Comparison of ENCODE assay signal across 23 mouse cellular contexts in genomic region chr11:82826818-82827217, GRCm38 (mm10). TPM values are rescaled to one million over a fixed set of nuclear protein-coding genes. Genes with fewer than 3 reads are reported as not detected.
DNase-seq lines count a peak whose midpoint lies in the region; ATAC-seq and TF ChIP-seq lines count a peak whose summit lies in the region.
"Had no signal": no experiment of that assay in that cellular context is flagged by ENCODE, and none has a peak within 500 bp of the region (broad histone marks: within the 10 kb centered on the region; RNA-seq: fewer than 3 reads in every experiment).

No protein-coding gene starts in this region.

- H3K27me3 ChIP-seq in lung, postnatal 0 days (replicated peaks; ENCODE audit: insufficient read depth, low read length), result no peaks in the 10 kb centered on the region
- no peaks in the 10 kb centered on the region for H3K27me3 ChIP-seq in ES-Bruce4 (ENCODE audit: control insufficient read depth, insufficient read depth, low read length, poor library complexity, severe bottlenecking)
- H3K27me3 ChIP-seq in stomach, embryonic 16.5 days (ENCODE audit: control insufficient read depth, insufficient read depth, low read length), result no peaks in the 10 kb centered on the region
- no peaks in the 10 kb centered on the region for H3K27me3 ChIP-seq in hindbrain, embryonic 11.5 days (ENCODE audit: control insufficient read depth, insufficient read depth, low read length)
- no peaks in the 10 kb centered on the region for H3K27me3 ChIP-seq in embryonic facial prominence, embryonic 10.5 days (replicated peaks; ENCODE audit: low read depth, poor library complexity, severe bottlenecking)
- H3K27me3 ChIP-seq: embryonic facial prominence, embryonic 13.5 days; embryonic facial prominence, embryonic 15.5 days; forebrain, embryonic 12.5 days had no signal

- no peak overlapping the region for H3K4me2 ChIP-seq in lung, postnatal 0 days (replicated peaks; ENCODE audit: low read depth, low read length)
- H3K4me2 ChIP-seq in stomach, embryonic 16.5 days (ENCODE audit: low read depth, low read length), result no peak overlapping the region
- H3K4me2 ChIP-seq in hindbrain, embryonic 11.5 days (replicated peaks; ENCODE audit: low read depth, low read length), result no peak overlapping the region
- H3K4me2 ChIP-seq: embryonic facial prominence, embryonic 13.5 days; embryonic facial prominence, embryonic 15.5 days; forebrain, embryonic 12.5 days had no signal

- H3K4me1 ChIP-seq in lung, postnatal 0 days (ENCODE audit: insufficient read depth, low read depth, low read length), result no peaks in the 10 kb centered on the region
- H3K4me1 ChIP-seq in ES-Bruce4 (ENCODE audit: control insufficient read depth, insufficient read depth, low read length), result peaks cover 9% of the 10 kb centered on the region
- H3K4me1 ChIP-seq in ES-E14 (ENCODE audit: control insufficient read depth in 2 of 2, insufficient read depth in 2 of 2, low read length in 2 of 2, poor library complexity in 1 of 2), result peaks cover 2 to 20% of the 10 kb centered on the region in 2 experiments; a peak in 3 of 4 replicates
- peaks cover 17% of the 10 kb centered on the region for H3K4me1 ChIP-seq in stomach, embryonic 16.5 days (ENCODE audit: control insufficient read depth, insufficient read depth, low read length)
- no peaks in the 10 kb centered on the region; the same call in 1 of the 2 replicates for H3K4me1 ChIP-seq in hindbrain, embryonic 11.5 days (replicated peaks; ENCODE audit: control insufficient read depth, insufficient read depth, low read length)
- H3K4me1 ChIP-seq in embryonic facial prominence, embryonic 10.5 days, result peaks cover 23% of the 10 kb centered on the region

- no peak overlapping the region for H3K9ac ChIP-seq in lung, postnatal 0 days (replicated peaks; ENCODE audit: low read depth)
- H3K9ac ChIP-seq in ES-Bruce4 (ENCODE audit: low read depth, poor library complexity, severe bottlenecking) (peak overlapping the region; percentile 44), ES-E14 (ENCODE audit: insufficient read depth, low read depth, low read length, poor library complexity, severe bottlenecking) (peak overlapping the region; percentile 38; the same call in 1 of the 2 replicates)
- no peak overlapping the region for H3K9ac ChIP-seq in stomach, embryonic 16.5 days (ENCODE audit: low read length)
- no peak overlapping the region for H3K9ac ChIP-seq in hindbrain, embryonic 11.5 days (ENCODE audit: low read depth, low read length)
- H3K9ac ChIP-seq: embryonic facial prominence, embryonic 13.5 days; embryonic facial prominence, embryonic 15.5 days; forebrain, embryonic 12.5 days had no signal

- H3K27ac ChIP-seq in lung, postnatal 0 days (ENCODE audit: low read length), result no peak overlapping the region
- H3K27ac ChIP-seq in ES-Bruce4 (ENCODE audit: insufficient read depth, low read length) (peak overlapping the region; percentile 26), ES-E14 (ENCODE audit: insufficient read depth, low read depth, low read length, poor library complexity, severe bottlenecking) (peak overlapping the region; percentile 66)
- 0 out of 2 replicates have a peak overlapping the region, but pooled peaks have one; percentile 24 for H3K27ac ChIP-seq in stomach, embryonic 16.5 days (ENCODE audit: low read length)
- no peak overlapping the region for H3K27ac ChIP-seq in hindbrain, embryonic 11.5 days (ENCODE audit: low read depth, low read length)
- no peak overlapping the region for H3K27ac ChIP-seq in embryonic facial prominence, embryonic 10.5 days (replicated peaks)
- H3K27ac ChIP-seq: embryonic facial prominence, embryonic 13.5 days; embryonic facial prominence, embryonic 15.5 days; forebrain, embryonic 10.5 days; forebrain, embryonic 12.5 days had no signal

- ATAC-seq in lung, postnatal 0 days, result no peak
- no peak for ATAC-seq in stomach, embryonic 16.5 days (ENCODE audit: insufficient read depth, low FRiP score)
- ATAC-seq in hindbrain, embryonic 11.5 days (ENCODE audit: low FRiP score), result no peak
- ATAC-seq: forebrain, embryonic 14.5 days; forebrain, embryonic 16.5 days had no signal

- no peak for TF ChIP-seq CTCF in lung, postnatal 0 days (IDR thresholded peaks at IDR 0.05)
- no peak for TF ChIP-seq CTCF in ES-Bruce4 (IDR thresholded peaks at IDR 0.05; ENCODE audit: low read depth, low read length)

- H3K36me3 ChIP-seq in lung, postnatal 0 days (ENCODE audit: insufficient read depth, low read length), result no peaks in the 10 kb centered on the region
- H3K36me3 ChIP-seq in ES-Bruce4 (ENCODE audit: control insufficient read depth, insufficient read depth, low read length, poor library complexity, severe bottlenecking), result no peaks in the 10 kb centered on the region
- no peaks in the 10 kb centered on the region for H3K36me3 ChIP-seq in ES-E14 (ENCODE audit: control insufficient read depth, insufficient read depth, low read length, poor library complexity, severe bottlenecking)
- H3K36me3 ChIP-seq in stomach, embryonic 16.5 days (ENCODE audit: control insufficient read depth, insufficient read depth, low read length), result no peaks in the 10 kb centered on the region
- no peaks in the 10 kb centered on the region for H3K36me3 ChIP-seq in hindbrain, embryonic 11.5 days (ENCODE audit: control insufficient read depth, insufficient read depth, low read length)
- no peaks in the 10 kb centered on the region for H3K36me3 ChIP-seq in embryonic facial prominence, embryonic 10.5 days (replicated peaks)
- H3K36me3 ChIP-seq: embryonic facial prominence, embryonic 13.5 days; embryonic facial prominence, embryonic 15.5 days; forebrain, embryonic 10.5 days; forebrain, embryonic 12.5 days had no signal

- TF ChIP-seq POLR2A in ES-Bruce4 (IDR thresholded peaks at IDR 0.05; ENCODE audit: insufficient read depth, low read length), result no peak

- DNase-seq in lung, postnatal 0 days (ENCODE audit: low spot score), result peak; percentile 11
- DNase-seq in lung, postnatal 36 days, result no peak
- no peak for DNase-seq in ES-E14 (ENCODE audit: low read depth, low spot score)
- no peak for DNase-seq in hindbrain, embryonic 11.5 days (ENCODE audit: low spot score)
- DNase-seq in adrenal gland, postnatal 25 days, result no peak
- DNase-seq in embryonic facial prominence, embryonic 10.5 days (ENCODE audit: low spot score), result no peak
- DNase-seq: adrenal gland, adult 2 months; adrenal gland, postnatal 10 days; adrenal gland, postnatal 36 days; cerebellum, adult 11-12 months; cerebellum, adult 2 months; cerebellum, adult 9-10 months; cerebellum, postnatal 10 days; cerebellum, postnatal 25 days had no signal

- no peaks in the 10 kb centered on the region for H3K9me3 ChIP-seq in lung, postnatal 0 days (ENCODE audit: low read length)
- H3K9me3 ChIP-seq in ES-Bruce4 (replicated peaks; ENCODE audit: control insufficient read depth, insufficient read depth, low read length, poor library complexity, severe bottlenecking) (no peaks in the 10 kb centered on the region), ES-E14 (ENCODE audit: control insufficient read depth, insufficient read depth, low read depth, low read length) (no peaks in the 10 kb centered on the region)
- no peaks in the 10 kb centered on the region for H3K9me3 ChIP-seq in stomach, embryonic 16.5 days (replicated peaks; ENCODE audit: control insufficient read depth, low read length)
- H3K9me3 ChIP-seq in hindbrain, embryonic 11.5 days (ENCODE audit: control insufficient read depth, low read length), result no peaks in the 10 kb centered on the region
- no peaks in the 10 kb centered on the region for H3K9me3 ChIP-seq in embryonic facial prominence, embryonic 10.5 days
- H3K9me3 ChIP-seq: embryonic facial prominence, embryonic 13.5 days; embryonic facial prominence, embryonic 15.5 days; forebrain, embryonic 10.5 days; forebrain, embryonic 12.5 days had no signal

- no peak for TF ChIP-seq EP300 in lung, postnatal 0 days (IDR thresholded peaks at IDR 0.05)
- no peak for TF ChIP-seq EP300 in ES-Bruce4 (IDR thresholded peaks at IDR 0.05; ENCODE audit: insufficient read depth, low read depth, low read length)

- H3K4me3 ChIP-seq in lung, postnatal 0 days (ENCODE audit: low read depth, low read length), result no peak overlapping the region
- H3K4me3 ChIP-seq in ES-Bruce4 (ENCODE audit: low read depth, low read length) (no peak overlapping the region), ES-E14 (ENCODE audit: insufficient read depth in 1 of 2, low read depth in 1 of 2, low read length in 2 of 2, poor library complexity in 1 of 2, severe bottlenecking in 1 of 2) (no peak overlapping the region; a peak in 1 of 4 replicates)
- H3K4me3 ChIP-seq in stomach, embryonic 16.5 days (replicated peaks; ENCODE audit: low read length), result no peak overlapping the region
- H3K4me3 ChIP-seq in hindbrain, embryonic 11.5 days (ENCODE audit: low read depth, low read length), result no peak overlapping the region
- H3K4me3 ChIP-seq in embryonic facial prominence, embryonic 10.5 days, result no peak overlapping the region
- H3K4me3 ChIP-seq: embryonic facial prominence, embryonic 13.5 days; embryonic facial prominence, embryonic 15.5 days; erythroblast, embryonic 14.5 days; forebrain, embryonic 10.5 days; forebrain, embryonic 12.5 days had no signal

- in situ Hi-C loops in ES-E14 (cut with MboI; ENCODE audit: low sequenced_read_pairs in 2 of 2, unreplicated experiment in 2 of 2), result no loop called here

TF ChIP-seq in ES-E14, 5 proteins besides CTCF, POLR2A, EP300 and RAD21:
- TF ChIP-seq CHD2 (IDR thresholded peaks at IDR 0.05; ENCODE audit: low read depth, low read length), result no peak
TF ChIP-seq in ES-E14: peak in this region for 0.

RNA-seq across cellular contexts. Expression of gene Rffl, which starts 44.2 kb away (rescaled TPM):
- polyA plus RNA-seq in lung, postnatal 0 days (2015; fragmentation: Nextera tagmentation; extraction: Ambion mirVana), result 9.2 and 10.3 TPM in 2 replicates
- 27.4 and 29.9 TPM in 2 replicates for polyA plus RNA-seq in ES-Bruce4 (2011; ENCODE audit: insufficient read depth, insufficient read length, low read depth, missing spikeins)
- total RNA-seq in ES-E14 (2012; rRNA removed), result 6.5 and 9.0 TPM in 2 replicates
- polyA plus RNA-seq in stomach, embryonic 16.5 days (2015; fragmentation: Nextera tagmentation; extraction: Ambion mirVana), result 21.9 and 23.8 TPM in 2 replicates
- polyA plus RNA-seq in hindbrain, embryonic 11.5 days (2014; fragmentation: Nextera tagmentation; extraction: Ambion mirVana), result 6.3 and 8.8 TPM in 2 replicates
- total RNA-seq in adrenal gland, postnatal 25 days (2021), result 5.9 and 9.4 TPM in 2 replicates
- 11.3 and 11.5 TPM in 2 replicates for polyA plus RNA-seq in embryonic facial prominence, embryonic 10.5 days (2016; fragmentation: Nextera tagmentation; extraction: Ambion mirVana)

RNA-seq across cellular contexts. Expression of gene Lig3, which starts 45.9 kb away (rescaled TPM):
- 10.9 and 11.6 TPM in 2 replicates for polyA plus RNA-seq in lung, postnatal 0 days (2015; fragmentation: Nextera tagmentation; extraction: Ambion mirVana)
- 56.3 and 64.7 TPM in 2 replicates for polyA plus RNA-seq in ES-Bruce4 (2011; ENCODE audit: insufficient read depth, insufficient read length, low read depth, missing spikeins)
- total RNA-seq in ES-E14 (2012; rRNA removed), result 66.5 and 79.1 TPM in 2 replicates
- polyA plus RNA-seq in stomach, embryonic 16.5 days (2015; fragmentation: Nextera tagmentation; extraction: Ambion mirVana), result 27.3 and 30.7 TPM in 2 replicates
- polyA plus RNA-seq in hindbrain, embryonic 11.5 days (2014; fragmentation: Nextera tagmentation; extraction: Ambion mirVana), result 38.0 and 48.0 TPM in 2 replicates
- 24.5 and 29.2 TPM in 2 replicates for total RNA-seq in adrenal gland, postnatal 25 days (2021)
- 43.8 and 48.7 TPM in 2 replicates for polyA plus RNA-seq in embryonic facial prominence, embryonic 10.5 days (2016; fragmentation: Nextera tagmentation; extraction: Ambion mirVana)

Comparison
In these comparisons a context has a peak if more than half of its experiments do, and no peak if none do; other contexts are left out.
1. H3K27ac ChIP-seq: peak in ES-Bruce4 (single experiment), ES-E14 (single experiment) and stomach, embryonic 16.5 days (single experiment); none in lung, postnatal 0 days (single experiment), hindbrain, embryonic 11.5 days (single experiment) and embryonic facial prominence, embryonic 10.5 days (single experiment).
2. H3K9ac ChIP-seq: peak in ES-Bruce4 (single experiment) and ES-E14 (single experiment); none in lung, postnatal 0 days (single experiment), stomach, embryonic 16.5 days (single experiment) and hindbrain, embryonic 11.5 days (single experiment).